Mouse (Mus musculus): ENCODE results near the gene Pth2.

DNA sequence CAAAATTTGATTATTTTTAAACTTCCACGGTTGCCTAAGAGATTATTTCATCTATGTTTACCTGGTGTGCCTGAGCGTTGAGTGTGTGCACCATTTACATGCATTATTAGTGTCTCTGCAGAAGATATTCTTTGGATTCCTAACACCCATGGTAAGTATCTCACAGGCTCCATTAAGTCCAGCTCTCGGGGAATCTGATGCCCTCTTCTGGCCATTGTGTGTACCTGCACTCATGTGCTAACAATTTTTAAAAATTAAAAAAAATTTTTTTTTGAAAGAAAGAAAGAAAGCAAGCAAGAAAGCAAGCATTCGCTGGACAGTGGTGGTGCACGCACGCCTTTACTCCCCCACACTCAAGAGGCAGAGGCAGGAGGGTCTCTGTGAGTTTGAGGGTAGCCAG is 27.5 kb downstream of the Pth2 start:
- TF ChIP-seq CTCF (IDR thresholded peaks at IDR 0.05; ENCODE audit: low read depth, low read length) (no peak), POLR2A (IDR thresholded peaks at IDR 0.05; ENCODE audit: borderline replicate concordance, low read depth, low read length) (no peak)

Measured in bone marrow macrophage, adult 2 months (primary cell).